ENCODE assay signal across 16 mouse cellular contexts in the genomic region with DNA sequence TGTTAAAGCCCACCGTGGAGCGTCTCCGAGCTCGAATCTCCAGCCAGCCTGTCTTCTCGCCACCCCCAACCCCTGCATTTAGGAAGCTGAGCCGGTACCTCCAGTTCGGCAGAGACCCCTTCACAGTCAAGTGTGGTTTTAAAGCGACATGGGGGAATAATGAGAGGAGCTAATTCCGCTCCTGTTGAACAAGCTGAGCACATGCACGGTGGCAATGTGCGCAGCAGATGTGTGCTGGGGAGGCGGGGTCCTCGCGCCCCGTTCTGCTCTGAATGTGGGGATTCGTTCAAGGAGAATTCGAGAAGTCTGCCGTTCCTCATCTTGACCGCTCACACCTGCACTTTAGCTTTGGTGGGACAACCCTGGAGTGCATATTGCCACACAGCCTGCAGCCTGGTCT.
"Had no signal": no experiment of that assay in that cellular context is flagged by ENCODE, and none has a peak within 500 bp of the region (broad histone marks: within the 10 kb centered on the region; RNA-seq: fewer than 3 reads in every experiment).

No protein-coding gene starts in this region.

- H3K4me2 ChIP-seq: kidney, embryonic 15.5 days; liver, embryonic 12.5 days; lung, embryonic 14.5 days; midbrain, embryonic 12.5 days; neural tube, embryonic 12.5 days; stomach, embryonic 15.5 days had no signal

- H3K36me3 ChIP-seq: kidney, embryonic 15.5 days; liver, embryonic 12.5 days; midbrain, embryonic 12.5 days; neural tube, embryonic 12.5 days; stomach, embryonic 15.5 days had no signal

- H3K4me3 ChIP-seq: kidney, embryonic 15.5 days; liver, embryonic 12.5 days; megakaryocyte, embryonic 14.5 days; midbrain, embryonic 12.5 days; neural tube, embryonic 12.5 days; stomach, embryonic 15.5 days had no signal

- H3K4me1 ChIP-seq: liver, embryonic 12.5 days; megakaryocyte, embryonic 14.5 days; midbrain, embryonic 12.5 days; neural tube, embryonic 12.5 days; stomach, embryonic 15.5 days had no signal

- H3K9ac ChIP-seq: kidney, embryonic 15.5 days; liver, embryonic 12.5 days; lung, embryonic 14.5 days; midbrain, embryonic 12.5 days; neural tube, embryonic 12.5 days; stomach, embryonic 15.5 days had no signal

- H3K27me3 ChIP-seq: liver, embryonic 12.5 days; megakaryocyte, embryonic 14.5 days; neural tube, embryonic 12.5 days; stomach, embryonic 15.5 days had no signal

- ATAC-seq: liver, embryonic 12.5 days; midbrain, embryonic 16.5 days had no signal

- DNase-seq: kidney, adult 2 months; kidney, postnatal 14 days; left cerebral cortex, postnatal 4 days; lung, embryonic 14.5 days; lung, postnatal 10 days; right cerebral cortex, postnatal 14 days; thymus, adult 2 months; thymus, postnatal 36 days had no signal

- H3K9me3 ChIP-seq: kidney, embryonic 15.5 days; midbrain, embryonic 12.5 days; stomach, embryonic 15.5 days had no signal

- H3K27ac ChIP-seq: kidney, embryonic 15.5 days; liver, embryonic 12.5 days; macrophage; midbrain, embryonic 12.5 days; neural tube, embryonic 12.5 days; stomach, embryonic 15.5 days had no signal
